Mouse (Mus musculus) MEL (cell line): Measurements from ENCODE around the gene Plch1. TPM values are rescaled to one million over a fixed set of nuclear protein-coding genes. Genes with fewer than 3 reads are reported as not detected.

Experiments used
- DNase-seq: peaks from one replicate; pipeline ENCODE4 v3.0.0; 2011; ENCODE audit warnings: low read depth, low spot score
- H3K27ac ChIP-seq: 2 replicates; pipeline ENCODE4 v1.5.1; 2012; ENCODE audit warnings: low read depth, mild to moderate bottlenecking, control low read depth, low read length, moderate library complexity; ENCODE audit not compliant: control insufficient read depth
- H3K27me3 ChIP-seq, 2 experiments: fragments of 150-350 bp in 1 of 2; sonication (generic) in 1 of 2; 2 replicates each; pipeline ENCODE4 v1.6.1; 2012; ENCODE audit warnings: low read length in 2 of 2, mild to moderate bottlenecking in 2 of 2, improper control_type of control experiment in 1 of 2, moderate library complexity in 1 of 2; ENCODE audit not compliant: insufficient read depth in 2 of 2, control insufficient read depth in 1 of 2
- H3K36me3 ChIP-seq, 2 experiments: 2 replicates each; pipeline ENCODE4 v1.6.1; 2012 to 2014; ENCODE audit warnings: low read length in 2 of 2, improper control_type of control experiment in 1 of 2, inconsistent platforms in 1 of 2, mild to moderate bottlenecking in 1 of 2; ENCODE audit not compliant: insufficient read depth in 2 of 2, control insufficient read depth in 1 of 2
- H3K4me1 ChIP-seq, 2 experiments: fragments of 150-350 bp in 1 of 2; sonication (generic) in 1 of 2; 2 replicates each; pipeline ENCODE4 v1.6.1; 2012; ENCODE audit warnings: low read length in 2 of 2, improper control_type of control experiment in 1 of 2, mild to moderate bottlenecking in 1 of 2; ENCODE audit not compliant: insufficient read depth in 2 of 2, control insufficient read depth in 1 of 2
- H3K4me3 ChIP-seq, 2 experiments: fragments of 150-350 bp in 1 of 2; sonication (generic) in 1 of 2; 2 replicates each; pipeline ENCODE4 v1.5.1; 2012; ENCODE audit warnings: low read depth in 2 of 2, low read length in 2 of 2, mild to moderate bottlenecking in 2 of 2, moderate library complexity in 2 of 2, control low read depth in 1 of 2, improper control_type of control experiment in 1 of 2; ENCODE audit not compliant: control insufficient read depth in 1 of 2, insufficient read depth in 1 of 2
- H3K79me2 ChIP-seq: 2 replicates; pipeline ENCODE4 v1.6.1; 2012; ENCODE audit warnings: mild to moderate bottlenecking, low read length, moderate library complexity; ENCODE audit not compliant: control insufficient read depth, poor library complexity, insufficient read depth
- H3K9ac ChIP-seq: 2 replicates; pipeline ENCODE4 v1.6.1; 2012; ENCODE audit warnings: low read depth, mild to moderate bottlenecking, control low read depth, low read length, moderate library complexity; ENCODE audit not compliant: control insufficient read depth, poor library complexity, severe bottlenecking
- H3K9me3 ChIP-seq: fragments of 150-350 bp; sonication (generic); replicated peaks from 2 replicates; pipeline ENCODE4 v1.6.1; 2012; ENCODE audit warnings: mild to moderate bottlenecking, low read length, improper control_type of control experiment, moderate library complexity; ENCODE audit not compliant: insufficient read depth
- CHD1 ChIP-seq: IDR thresholded peaks from 2 replicates; pipeline ENCODE4 v1.6.1; 2012; ENCODE audit warnings: low read depth, mild to moderate bottlenecking, inconsistent platforms, low read length, improper control_type of control experiment
- CHD2 ChIP-seq: IDR thresholded peaks from 2 replicates; pipeline ENCODE4 v1.6.1; 2011; ENCODE audit warnings: low read length, improper control_type of control experiment
- ELF1 ChIP-seq: IDR thresholded peaks from 2 replicates; pipeline ENCODE4 v1.6.1; 2014; ENCODE audit warnings: low read depth, mild to moderate bottlenecking, inconsistent platforms, low read length, improper control_type of control experiment, moderate library complexity
- EP300 ChIP-seq, 2 experiments: IDR thresholded peaks; 2 replicates each; pipeline ENCODE4 v1.6.1; 2011; ENCODE audit warnings: improper control_type of control experiment in 2 of 2, low read length in 2 of 2, low read depth in 1 of 2, mild to moderate bottlenecking in 1 of 2
- ETS1 ChIP-seq: IDR thresholded peaks from 2 replicates; pipeline ENCODE4 v1.6.1; 2012; ENCODE audit warnings: low read depth, mild to moderate bottlenecking, inconsistent platforms, low read length, improper control_type of control experiment, moderate library complexity
- GABPA ChIP-seq: IDR thresholded peaks from 2 replicates; pipeline ENCODE4 v1.6.1; 2012; ENCODE audit warnings: low read depth, mild to moderate bottlenecking, inconsistent platforms, low read length, improper control_type of control experiment, moderate library complexity
- MAFK ChIP-seq: IDR thresholded peaks from 2 replicates; pipeline ENCODE4 v1.6.1; 2011; ENCODE audit warnings: low read depth, mild to moderate bottlenecking, low read length, improper control_type of control experiment, borderline replicate concordance
- MAZ ChIP-seq: IDR thresholded peaks from 2 replicates; pipeline ENCODE4 v1.6.1; 2012; ENCODE audit warnings: low read depth, mild to moderate bottlenecking, inconsistent platforms, low read length, improper control_type of control experiment
- MEF2A ChIP-seq: IDR thresholded peaks from 2 replicates; pipeline ENCODE4 v1.6.1; 2014; ENCODE audit warnings: low read depth, mild to moderate bottlenecking, inconsistent platforms, low read length, improper control_type of control experiment; ENCODE audit not compliant: poor library complexity, insufficient replicate concordance, severe bottlenecking; ENCODE audit errors: extremely low read depth
- MYB ChIP-seq: IDR thresholded peaks from 2 replicates; pipeline ENCODE4 v1.6.1; 2011; ENCODE audit warnings: mild to moderate bottlenecking, low read depth, low read length, improper control_type of control experiment
- MYC ChIP-seq: IDR thresholded peaks from 2 replicates; pipeline ENCODE4 v1.6.1; 2011; ENCODE audit warnings: low read depth, mild to moderate bottlenecking, low read length, improper control_type of control experiment, moderate library complexity
- POLR2A ChIP-seq, 2 experiments: IDR thresholded peaks; 2 replicates each; pipeline ENCODE4 v1.6.1; 2011 to 2012; ENCODE audit warnings: low read length in 2 of 2, mild to moderate bottlenecking in 2 of 2, control low read depth in 1 of 2, improper control_type of control experiment in 1 of 2, low read depth in 1 of 2, moderate library complexity in 1 of 2; ENCODE audit not compliant: control insufficient read depth in 1 of 2, insufficient read depth in 1 of 2, poor library complexity in 1 of 2
- POLR2AphosphoS2 ChIP-seq: IDR thresholded peaks from 2 replicates; pipeline ENCODE4 v1.6.1; 2011; ENCODE audit warnings: low read length, improper control_type of control experiment
- RCOR1 ChIP-seq: IDR thresholded peaks from 2 replicates; pipeline ENCODE4 v1.6.1; 2012; ENCODE audit warnings: low read depth, mild to moderate bottlenecking, inconsistent platforms, low read length, improper control_type of control experiment
- SMC3 ChIP-seq: IDR thresholded peaks from 2 replicates; pipeline ENCODE4 v1.6.1; 2011; ENCODE audit warnings: low read depth, low read length, improper control_type of control experiment
- TAL1 ChIP-seq: IDR thresholded peaks from 2 replicates; pipeline ENCODE4 v1.6.1; 2012; ENCODE audit warnings: mild to moderate bottlenecking, inconsistent platforms, low read length, moderate library complexity, mixed read lengths
- TBP ChIP-seq: IDR thresholded peaks from 2 replicates; pipeline ENCODE4 v1.8.0; 2011; ENCODE audit warnings: low read depth, low read length, improper control_type of control experiment
- UBTF ChIP-seq: IDR thresholded peaks from 2 replicates; pipeline ENCODE4 v1.6.1; 2012; ENCODE audit warnings: low read depth, mild to moderate bottlenecking, inconsistent platforms, low read length, improper control_type of control experiment, moderate library complexity, borderline replicate concordance; ENCODE audit not compliant: insufficient read depth
- USF1 ChIP-seq: IDR thresholded peaks from 2 replicates; pipeline ENCODE4 v1.6.1; 2014; ENCODE audit warnings: low read depth, mild to moderate bottlenecking, inconsistent platforms, low read length, improper control_type of control experiment, moderate library complexity
- ZMIZ1 ChIP-seq: IDR thresholded peaks from 2 replicates; pipeline ENCODE4 v1.6.1; 2012; ENCODE audit warnings: low read depth, mild to moderate bottlenecking, inconsistent platforms, low read length, improper control_type of control experiment, moderate library complexity
- polyA plus RNA-seq, 2 experiments: library from polyadenylated mRNA; stranded (reverse) in 1 of 2; unstranded in 1 of 2; fragments of >175 nt in 1 of 2; fragments of >200 nt in 1 of 2; gene quantifications; 2 replicates each; pipeline versions ENCODE4 v1.2.1 to v1.2.4; 2012; ENCODE audit warnings: low replicate concordance in 2 of 2, low read depth in 1 of 2; ENCODE audit not compliant: insufficient read length in 2 of 2, insufficient read depth in 1 of 2, missing spikeins in 1 of 2
- total RNA-seq: library from RNA; depleted of rRNA; stranded (reverse); fragments of 300-350 nt; gene quantifications from 2 replicates; pipeline ENCODE4 v1.2.3, GENCODE M21; 2012

The Plch1 gene
- total and polyA plus RNA-seq, 3 experiments: 0.01 to 0.23 TPM; not detected in 1

DNA sequence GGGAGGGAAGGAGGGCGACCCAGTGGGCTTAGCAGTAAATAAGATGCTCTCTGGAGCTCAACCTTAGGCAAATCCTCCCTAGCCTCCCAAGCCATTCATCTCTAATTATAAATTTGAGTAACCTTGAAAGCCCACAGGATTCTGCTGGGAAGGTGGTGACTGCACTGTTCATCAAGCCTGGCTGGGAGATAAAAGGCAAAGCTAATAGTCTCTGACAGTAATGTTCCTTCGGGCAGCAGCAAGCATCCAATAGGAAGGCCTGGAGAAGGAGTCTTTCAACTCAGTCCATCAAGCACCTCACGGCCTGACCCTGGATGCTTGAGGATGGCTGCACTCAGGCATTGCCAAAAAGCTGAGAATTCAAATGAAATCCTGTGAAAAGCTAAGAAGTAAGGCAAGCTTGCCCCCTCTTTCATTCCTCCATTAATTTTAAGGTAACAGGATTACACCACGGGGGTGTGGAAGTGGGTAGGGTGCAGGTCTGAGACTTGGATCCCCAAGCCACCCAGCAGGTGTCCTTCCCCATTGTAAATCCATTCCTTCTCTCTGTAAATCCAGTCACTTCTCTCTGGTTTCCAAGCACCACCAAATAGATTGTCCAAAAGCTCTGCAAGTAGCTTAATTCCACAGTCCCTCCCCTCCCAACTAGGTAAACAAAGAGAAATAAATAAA is 20.1 kb downstream of the Plch1 start:
- H3K9ac ChIP-seq: no peak overlapping the region
- TF ChIP-seq ETS1 (no peak), MYC (no peak), POLR2AphosphoS2 (no peak), TBP (no peak), EP300 (IDR thresholded peaks at IDR 0.05; ENCODE audit: low read depth in 1 of 2, low read length in 2 of 2) (no peak), UBTF (no peak), POLR2A (IDR thresholded peaks at IDR 0.05; ENCODE audit: control insufficient read depth in 1 of 2, insufficient read depth in 1 of 2, low read depth in 1 of 2, low read length in 2 of 2, poor library complexity in 1 of 2) (no peak), RCOR1 (no peak), MYB (no peak), USF1 (no peak), MAZ (no peak), TAL1 (no peak), CHD2 (no peak)
- no peak overlapping the region for H3K27ac ChIP-seq
- DNase-seq: no peak
- no peak overlapping the region for H3K4me3 ChIP-seq
- no peaks in the 10 kb centered on the region for H3K9me3 ChIP-seq
- peaks cover 0 to 2% of the 10 kb centered on the region in 2 experiments; a peak in 1 of 4 replicates for H3K27me3 ChIP-seq
- no peaks in the 10 kb centered on the region for H3K4me1 ChIP-seq
- no peaks in the 10 kb centered on the region for H3K36me3 ChIP-seq
- H3K79me2 ChIP-seq: no peaks in the 10 kb centered on the region

DNA sequence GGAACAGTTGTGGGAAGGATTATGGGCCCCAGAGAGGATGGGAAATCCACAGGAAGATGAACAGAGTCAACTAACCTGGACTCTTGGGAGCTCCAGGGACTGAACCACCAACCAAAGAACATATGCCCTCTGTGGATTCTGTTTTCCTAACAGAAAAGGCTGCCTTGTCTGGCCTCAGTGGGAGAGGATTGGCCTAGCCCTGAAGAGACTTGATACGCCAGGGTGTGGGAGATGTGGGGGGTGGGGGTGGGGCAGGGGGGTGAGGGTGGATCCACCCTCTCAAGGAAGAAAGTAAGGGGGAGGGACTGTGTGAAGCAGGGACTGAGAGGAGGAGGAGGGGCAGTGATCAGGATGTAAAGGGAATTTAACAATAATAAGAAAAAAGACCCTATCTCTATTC is 26.5 kb downstream of the Plch1 start:
- DNase-seq: no peak
- H3K9me3 ChIP-seq: no peaks in the 10 kb centered on the region
- TF ChIP-seq ZMIZ1 (no peak), CHD1 (no peak), GABPA (no peak), SMC3 (no peak), CHD2 (no peak), MEF2A (no peak), ELF1 (no peak), MAFK (no peak)
- no peak overlapping the region for H3K27ac ChIP-seq
- H3K79me2 ChIP-seq: no peaks in the 10 kb centered on the region
- H3K9ac ChIP-seq: no peak overlapping the region
- H3K36me3 ChIP-seq: no peaks in the 10 kb centered on the region
- H3K27me3 ChIP-seq: no peaks in the 10 kb centered on the region; a peak in 1 of 4 replicates
- no peak overlapping the region for H3K4me3 ChIP-seq
- no peaks in the 10 kb centered on the region for H3K4me1 ChIP-seq
